Mouse (Mus musculus): ENCODE data around the gene Mrfap1. TPM values are rescaled to one million over a fixed set of nuclear protein-coding genes. Genes with fewer than 3 reads are reported as not detected.
"Not testable (repeated sequence)": the region's sequence is repeated elsewhere in the genome, so short reads cannot be mapped to it uniquely, and the experiment has no call there.

Gene Mrfap1
- 315 and 350 TPM in 2 replicates for polyA plus RNA-seq (2015; fragmentation: Nextera tagmentation; extraction: Ambion mirVana)

DNA sequence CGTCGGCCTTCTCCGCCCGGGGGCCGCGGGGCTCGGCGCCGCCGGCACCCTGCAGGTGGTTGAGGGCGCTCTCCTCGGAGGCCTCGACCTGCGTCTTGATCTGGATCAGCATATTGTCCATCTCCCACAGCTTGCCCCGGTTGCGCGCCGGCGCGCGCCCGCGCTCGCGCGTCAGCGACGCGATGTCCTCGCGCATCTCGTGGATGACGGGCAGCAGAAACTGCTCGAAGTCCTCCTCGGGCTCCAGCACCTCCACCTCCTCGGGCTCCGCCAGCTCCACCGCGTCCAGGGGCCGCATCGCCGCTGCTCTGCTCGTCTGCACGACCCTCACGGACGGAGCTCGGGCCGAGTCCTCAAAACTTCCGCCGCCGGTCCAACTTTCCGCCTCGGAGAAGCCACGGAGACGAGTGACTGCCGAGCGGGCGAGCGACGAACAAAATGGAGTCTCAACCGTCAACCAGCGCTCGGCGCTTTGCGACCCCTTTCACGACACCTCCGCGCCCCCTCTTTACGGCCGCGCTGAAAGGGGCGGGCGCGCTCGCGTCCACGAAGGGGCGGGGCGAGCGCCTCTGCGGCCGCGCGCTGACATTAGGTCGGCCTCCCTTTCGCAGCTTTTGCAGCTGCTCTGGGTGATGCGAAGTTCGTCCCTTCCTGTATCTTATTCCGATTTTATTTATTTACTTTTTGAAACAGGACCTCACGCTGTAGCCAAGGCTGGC is at the start of gene Mrfap1:
Gene Mrfap1 (minus strand): TSS at position 477 of the 719 bp plus-strand sequence.
- WGBS: under 1% methylated on average over 90 of the region's 90 CpGs
- not testable (repeated sequence) for H3K9me3 ChIP-seq (replicated peaks); H3K36me3 ChIP-seq; H3K27me3 ChIP-seq (replicated peaks)
- Histone ChIP-seq H3K4me2 (peak within 1 kb of the TSS; percentile 73), H3K9ac (replicated peaks) (peak within 1 kb of the TSS; percentile 80), H3K4me3 (replicated peaks) (peak within 1 kb of the TSS; percentile 72), H3K27ac (replicated peaks) (peak within 1 kb of the TSS; percentile 93), H3K4me1 (peaks cover 15% of the 10 kb centered on the region)
- peak; percentile 85 for ATAC-seq (ENCODE audit: low FRiP score)

DNA sequence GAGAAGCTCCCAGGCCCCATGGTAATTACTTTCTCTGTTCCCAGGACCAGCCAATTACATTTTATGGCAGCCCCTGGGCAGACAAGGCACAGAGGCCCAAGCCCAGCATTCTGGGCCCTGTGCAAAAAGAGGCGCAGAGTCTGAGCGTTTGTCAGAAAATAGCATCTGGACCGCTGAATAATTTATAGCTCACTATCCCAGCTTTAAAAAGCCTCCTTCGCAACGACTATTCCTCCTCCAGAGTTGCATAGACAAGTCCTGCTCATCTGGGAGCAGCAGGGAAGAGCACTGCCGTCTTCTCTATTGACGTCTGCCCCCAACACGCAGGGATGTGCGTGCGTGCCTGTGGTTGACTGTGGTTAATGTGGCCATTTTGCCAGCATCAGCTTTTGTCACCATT is 47.9 kb upstream of the Mrfap1 start:
- 25% methylated on average over 10 of the region's 10 CpGs for WGBS
- no peak overlapping the region for H3K4me2 ChIP-seq
- H3K36me3 ChIP-seq: no peaks in the 10 kb centered on the region
- peaks cover 10% of the 10 kb centered on the region; the same call in 1 of the 2 replicates for H3K4me1 ChIP-seq
- no peaks in the 10 kb centered on the region for H3K27me3 ChIP-seq (replicated peaks)
- ATAC-seq (ENCODE audit: low FRiP score): peak; percentile 50
- peak overlapping the region; percentile 39 for H3K27ac ChIP-seq (replicated peaks)
- H3K4me3 ChIP-seq (replicated peaks): no peak overlapping the region
- no peak overlapping the region for H3K9ac ChIP-seq (replicated peaks)
- no peaks in the 10 kb centered on the region for H3K9me3 ChIP-seq (replicated peaks)

DNA sequence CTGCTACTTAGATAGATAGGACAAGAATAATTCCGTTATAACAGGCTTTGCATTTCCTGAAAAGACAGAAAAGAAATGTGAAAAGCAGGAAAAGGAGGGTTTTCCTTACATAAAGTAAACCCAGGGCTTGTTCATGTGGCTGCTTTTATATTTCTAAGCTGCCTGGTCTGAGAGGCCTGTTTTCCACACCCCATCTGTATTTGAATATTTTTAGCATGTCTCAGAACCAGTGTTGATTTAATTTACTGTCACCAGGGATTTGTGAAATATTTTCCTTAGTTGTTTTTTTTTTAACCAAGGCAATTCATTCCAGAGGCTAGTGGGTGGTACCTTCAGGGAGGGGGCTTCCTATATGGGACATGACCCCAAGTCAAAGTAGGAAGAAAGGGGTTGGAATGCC is 45.1 kb upstream of the Mrfap1 start:
- H3K36me3 ChIP-seq: no peaks in the 10 kb centered on the region
- H3K9me3 ChIP-seq (replicated peaks): no peaks in the 10 kb centered on the region
- WGBS: 68% methylated on average over 1 of the region's 1 CpGs
- H3K27ac ChIP-seq (replicated peaks): no peak overlapping the region
- H3K4me2 ChIP-seq: no peak overlapping the region
- no peak overlapping the region for H3K9ac ChIP-seq (replicated peaks)
- H3K4me3 ChIP-seq (replicated peaks): no peak overlapping the region
- H3K4me1 ChIP-seq: peaks cover 10% of the 10 kb centered on the region; the same call in 1 of the 2 replicates
- H3K27me3 ChIP-seq (replicated peaks): no peaks in the 10 kb centered on the region
- ATAC-seq (ENCODE audit: low FRiP score): no peak

DNA sequence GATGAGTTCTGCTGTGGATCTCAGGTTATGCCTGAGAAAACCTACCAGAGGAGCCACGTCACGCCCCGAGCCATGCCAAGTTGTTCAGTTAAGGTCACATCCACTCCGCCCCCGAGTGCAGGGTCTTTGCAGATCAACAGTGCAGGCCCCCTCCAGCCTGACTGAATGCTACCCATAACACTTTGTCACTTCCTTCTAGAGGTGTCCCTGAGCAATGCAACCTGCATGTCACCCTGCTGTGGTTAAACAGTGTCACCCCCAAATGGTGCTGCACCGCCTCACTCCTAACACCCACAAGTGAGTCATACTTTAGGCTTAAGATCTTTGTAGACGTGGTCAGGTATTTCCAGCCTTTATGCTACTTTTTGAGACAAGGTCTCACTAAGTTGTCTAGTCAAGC is 43.5 kb upstream of the Mrfap1 start:
- no peak overlapping the region for H3K27ac ChIP-seq (replicated peaks)
- H3K9me3 ChIP-seq (replicated peaks): no peaks in the 10 kb centered on the region
- no peak overlapping the region for H3K4me3 ChIP-seq (replicated peaks)
- no peak overlapping the region for H3K9ac ChIP-seq (replicated peaks)
- 87% methylated on average over 7 of the region's 7 CpGs for WGBS
- no peaks in the 10 kb centered on the region for H3K27me3 ChIP-seq (replicated peaks)
- no peak for ATAC-seq (ENCODE audit: low FRiP score)
- H3K4me1 ChIP-seq: peaks cover 10% of the 10 kb centered on the region; the same call in 1 of the 2 replicates
- no peak overlapping the region for H3K4me2 ChIP-seq
- no peaks in the 10 kb centered on the region for H3K36me3 ChIP-seq

- 85% methylated on average over 8 of the region's 8 CpGs for WGBS
- no peak for ATAC-seq (ENCODE audit: low FRiP score)
- H3K27ac ChIP-seq (replicated peaks): no peak overlapping the region
- no peaks in the 10 kb centered on the region for H3K27me3 ChIP-seq (replicated peaks)
- no peak overlapping the region for H3K4me3 ChIP-seq (replicated peaks)
- H3K4me1 ChIP-seq: peaks cover 6% of the 10 kb centered on the region; the same call in 1 of the 2 replicates
- H3K9ac ChIP-seq (replicated peaks): no peak overlapping the region
- no peaks in the 10 kb centered on the region for H3K36me3 ChIP-seq
- no peak overlapping the region for H3K4me2 ChIP-seq
- no peaks in the 10 kb centered on the region for H3K9me3 ChIP-seq (replicated peaks)
Observed at GRCm38 (mm10) chr5:36839602-36840001, 43.0 kb upstream of the Mrfap1 start.

- H3K27ac ChIP-seq (replicated peaks): no peak overlapping the region
- no peaks in the 10 kb centered on the region for H3K9me3 ChIP-seq (replicated peaks)
- no peaks in the 10 kb centered on the region for H3K27me3 ChIP-seq (replicated peaks)
- no peaks in the 10 kb centered on the region for H3K36me3 ChIP-seq
- no peak overlapping the region for H3K4me3 ChIP-seq (replicated peaks)
- WGBS: 88% methylated on average over 2 of the region's 2 CpGs
- H3K4me2 ChIP-seq: no peak overlapping the region
- no peak overlapping the region for H3K9ac ChIP-seq (replicated peaks)
- peaks cover under 1% of the 10 kb centered on the region; the same call in 1 of the 2 replicates for H3K4me1 ChIP-seq
- ATAC-seq (ENCODE audit: low FRiP score): no peak
Observed at GRCm38 (mm10) chr5:36839032-36839431, 42.5 kb upstream of the Mrfap1 start.

DNA sequence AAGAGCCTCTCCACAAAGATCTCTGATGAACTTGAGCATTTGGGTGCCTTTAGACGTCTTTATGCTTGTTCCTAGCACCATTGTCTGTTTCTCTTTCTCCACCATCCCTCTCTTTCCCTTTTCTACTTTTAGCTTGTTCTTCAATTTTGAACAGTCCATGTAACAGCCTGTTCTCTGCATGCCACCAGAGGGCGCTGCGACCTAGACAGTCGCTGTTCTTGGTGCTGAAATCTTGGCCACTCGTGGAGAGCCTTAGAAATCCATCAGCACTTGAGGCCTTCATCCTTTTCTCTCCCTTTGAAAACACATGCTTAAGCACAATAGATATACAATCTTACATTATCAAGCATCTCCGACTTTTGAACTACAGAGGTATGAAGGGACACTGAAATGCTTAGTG is 39.4 kb upstream of the Mrfap1 start:
- Histone ChIP-seq H3K4me3 (replicated peaks) (no peak overlapping the region), H3K27me3 (replicated peaks) (no peaks in the 10 kb centered on the region), H3K27ac (replicated peaks) (no peak overlapping the region), H3K36me3 (no peaks in the 10 kb centered on the region), H3K4me1 (peaks cover 4% of the 10 kb centered on the region), H3K9me3 (replicated peaks) (no peaks in the 10 kb centered on the region), H3K4me2 (no peak overlapping the region), H3K9ac (replicated peaks) (no peak overlapping the region)
- WGBS: 4% methylated on average over 6 of the region's 6 CpGs
- ATAC-seq (ENCODE audit: low FRiP score): peak; percentile 77; the same call in 1 of the 2 replicates

GRCm38 (mm10) chr5:36831272-36831671 is 34.7 kb upstream of the Mrfap1 start:
- Histone ChIP-seq H3K36me3 (0 out of 2 replicates have a peak, but pooled peaks cover 3% of the 10 kb centered on the region), H3K27ac (replicated peaks) (no peak overlapping the region), H3K27me3 (replicated peaks) (no peaks in the 10 kb centered on the region), H3K4me3 (replicated peaks) (no peak overlapping the region), H3K4me1 (peaks cover 14% of the 10 kb centered on the region), H3K4me2 (peak overlapping the region; percentile 81), H3K9me3 (replicated peaks) (no peaks in the 10 kb centered on the region), H3K9ac (replicated peaks) (no peak overlapping the region)
- WGBS: 65% methylated on average over 7 of the region's 7 CpGs
- ATAC-seq (ENCODE audit: low FRiP score): peak; percentile 66; the same call in 1 of the 2 replicates

GRCm38 (mm10) chr5:36829913-36830879 is 33.6 kb upstream of the Mrfap1 start, which contains the start of gene Man2b2:
Man2b2 (minus strand) TSS chr5:36830653.
- peak within 1 kb of the TSS; percentile 54 for H3K4me3 ChIP-seq (replicated peaks)
- H3K9ac ChIP-seq (replicated peaks): peak within 1 kb of the TSS; percentile 60
- H3K4me2 ChIP-seq: peak within 1 kb of the TSS; percentile 81
- 0 out of 2 replicates have a peak, but pooled peaks cover 6% of the 10 kb centered on the region for H3K36me3 ChIP-seq
- ATAC-seq (ENCODE audit: low FRiP score): peak; percentile 81
- H3K4me1 ChIP-seq: peaks cover 14% of the 10 kb centered on the region
- H3K27me3 ChIP-seq (replicated peaks): no peaks in the 10 kb centered on the region
- no peak within 1 kb of the TSS for H3K27ac ChIP-seq (replicated peaks)
- WGBS: 3% methylated on average over 46 of the region's 46 CpGs
- no peaks in the 10 kb centered on the region for H3K9me3 ChIP-seq (replicated peaks)

DNA sequence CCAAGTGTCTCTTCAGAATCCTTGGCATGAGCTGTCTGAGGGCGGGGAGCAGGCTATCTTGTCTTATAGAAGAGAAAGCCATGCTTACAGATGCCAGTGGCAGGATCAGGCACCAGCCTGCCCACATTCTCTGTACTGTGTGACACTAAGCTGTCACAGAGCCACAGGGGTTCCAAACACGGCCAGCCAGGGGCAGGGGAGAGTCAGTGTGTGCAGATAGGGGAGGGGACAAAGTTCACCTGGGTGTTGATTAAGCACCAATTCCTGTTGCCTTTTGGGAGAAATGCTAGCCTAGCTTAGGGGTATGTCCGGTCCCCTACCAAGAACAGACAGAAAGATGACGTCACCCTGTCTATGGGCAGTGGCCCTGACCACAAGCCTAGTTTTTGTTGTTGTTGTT is 32.5 kb upstream of the Mrfap1 start:
- H3K27ac ChIP-seq (replicated peaks): no peak overlapping the region
- no peak overlapping the region for H3K4me2 ChIP-seq
- no peak overlapping the region for H3K9ac ChIP-seq (replicated peaks)
- ATAC-seq (ENCODE audit: low FRiP score): no peak
- no peaks in the 10 kb centered on the region for H3K9me3 ChIP-seq (replicated peaks)
- H3K36me3 ChIP-seq: 0 out of 2 replicates have a peak, but pooled peaks cover 7% of the 10 kb centered on the region
- H3K4me3 ChIP-seq (replicated peaks): no peak overlapping the region
- H3K4me1 ChIP-seq: peaks cover 14% of the 10 kb centered on the region
- WGBS: 84% methylated on average over 4 of the region's 4 CpGs
- H3K27me3 ChIP-seq (replicated peaks): no peaks in the 10 kb centered on the region

- WGBS: 95% methylated on average over 4 of the region's 4 CpGs
Observed at GRCm38 (mm10) chr5:36822907-36823306, 26.3 kb upstream of the Mrfap1 start.

More at GRCm38 (mm10) chr5:36822907-36823306, 26.3 kb upstream of the Mrfap1 start:
- Histone ChIP-seq H3K4me3 (replicated peaks) (no peak overlapping the region), H3K36me3 (0 out of 2 replicates have a peak, but pooled peaks cover 16% of the 10 kb centered on the region), H3K4me2 (no peak overlapping the region), H3K9me3 (replicated peaks) (no peaks in the 10 kb centered on the region), H3K27ac (replicated peaks) (no peak overlapping the region), H3K4me1 (no peaks in the 10 kb centered on the region), H3K27me3 (replicated peaks) (no peaks in the 10 kb centered on the region), H3K9ac (replicated peaks) (no peak overlapping the region)
- ATAC-seq (ENCODE audit: low FRiP score): no peak
